Mouse (Mus musculus): ENCODE measurements around the gene Rhpn2. TPM values are rescaled to one million over a fixed set of nuclear protein-coding genes. Genes with fewer than 3 reads are reported as not detected.

Rhpn2 gene
- polyA plus RNA-seq, 1 experiment = 0.20 TPM

GRCm38 (mm10) chr7:35381861-35382260, 47.9 kb downstream of the Rhpn2 start:
- no peak overlapping the region for H3K4me3 ChIP-seq (ENCODE audit: insufficient read depth, low read length)
- TF ChIP-seq CTCF (IDR thresholded peaks at IDR 0.05; ENCODE audit: low read depth, low read length) (no peak), POLR2A (IDR thresholded peaks at IDR 0.05; ENCODE audit: borderline replicate concordance, low read depth, low read length) (no peak)
- H3K27ac ChIP-seq (ENCODE audit: insufficient read depth, low read depth, low read length) = no peak overlapping the region
- H3K4me1 ChIP-seq (ENCODE audit: control insufficient read depth, insufficient read depth, low read length) = no peaks in the 10 kb centered on the region

- H3K4me3 ChIP-seq (ENCODE audit: insufficient read depth, low read length) = no peak overlapping the region
Observed at GRCm38 (mm10) chr7:35382706-35383353, 48.9 kb downstream of the Rhpn2 start.

GRCm38 (mm10) chr7:35386525-35386952, 52.6 kb downstream of the Rhpn2 start:
- Histone ChIP-seq H3K4me3 (ENCODE audit: insufficient read depth, low read length) (no peak overlapping the region), H3K27ac (ENCODE audit: insufficient read depth, low read depth, low read length) (no peak overlapping the region), H3K4me1 (ENCODE audit: control insufficient read depth, insufficient read depth, low read length) (no peaks in the 10 kb centered on the region)
- TF ChIP-seq POLR2A (IDR thresholded peaks at IDR 0.05; ENCODE audit: borderline replicate concordance, low read depth, low read length) (no peak), CTCF (IDR thresholded peaks at IDR 0.05; ENCODE audit: low read depth, low read length) (peak; percentile 46; the same call in 1 of the 2 replicates)

More at GRCm38 (mm10) chr7:35382706-35383353, 48.9 kb downstream of the Rhpn2 start:
- H3K4me1 ChIP-seq (ENCODE audit: control insufficient read depth, insufficient read depth, low read length) = no peaks in the 10 kb centered on the region
- TF ChIP-seq POLR2A (IDR thresholded peaks at IDR 0.05; ENCODE audit: borderline replicate concordance, low read depth, low read length) (no peak), CTCF (IDR thresholded peaks at IDR 0.05; ENCODE audit: low read depth, low read length) (no peak)
- no peak overlapping the region for H3K27ac ChIP-seq (ENCODE audit: insufficient read depth, low read depth, low read length)

GRCm38 (mm10) chr7:35388694-35389093, 54.7 kb downstream of the Rhpn2 start:
- no peak overlapping the region for H3K4me3 ChIP-seq (ENCODE audit: insufficient read depth, low read length)
- no peak overlapping the region for H3K27ac ChIP-seq (ENCODE audit: insufficient read depth, low read depth, low read length)
- H3K4me1 ChIP-seq (ENCODE audit: control insufficient read depth, insufficient read depth, low read length) = no peaks in the 10 kb centered on the region
- TF ChIP-seq CTCF (IDR thresholded peaks at IDR 0.05; ENCODE audit: low read depth, low read length) (no peak), POLR2A (IDR thresholded peaks at IDR 0.05; ENCODE audit: borderline replicate concordance, low read depth, low read length) (no peak)

GRCm38 (mm10) chr7:35392935-35393334, 59.0 kb downstream of the Rhpn2 start:
- peaks cover 5% of the 10 kb centered on the region for H3K4me1 ChIP-seq (ENCODE audit: control insufficient read depth, insufficient read depth, low read length)
- no peak overlapping the region for H3K27ac ChIP-seq (ENCODE audit: insufficient read depth, low read depth, low read length)
- TF ChIP-seq POLR2A (IDR thresholded peaks at IDR 0.05; ENCODE audit: borderline replicate concordance, low read depth, low read length) (no peak), CTCF (IDR thresholded peaks at IDR 0.05; ENCODE audit: low read depth, low read length) (peak; percentile 84)
- H3K4me3 ChIP-seq (ENCODE audit: insufficient read depth, low read length) = no peak overlapping the region

- Histone ChIP-seq H3K27ac (ENCODE audit: insufficient read depth, low read depth, low read length) (no peak overlapping the region), H3K4me3 (ENCODE audit: insufficient read depth, low read length) (peak overlapping the region; percentile 70), H3K4me1 (ENCODE audit: control insufficient read depth, insufficient read depth, low read length) (peaks cover 5% of the 10 kb centered on the region)
- no peak for TF ChIP-seq CTCF (IDR thresholded peaks at IDR 0.05; ENCODE audit: low read depth, low read length)
- TF ChIP-seq POLR2A (IDR thresholded peaks at IDR 0.05; ENCODE audit: borderline replicate concordance, low read depth, low read length) = no peak
Observed at GRCm38 (mm10) chr7:35395734-35396456, 61.9 kb downstream of the Rhpn2 start.

- Histone ChIP-seq H3K4me1 (ENCODE audit: control insufficient read depth, insufficient read depth, low read length) (peaks cover 5% of the 10 kb centered on the region), H3K27ac (ENCODE audit: insufficient read depth, low read depth, low read length) (no peak within 1 kb of the TSS), H3K4me3 (ENCODE audit: insufficient read depth, low read length) (peak within 1 kb of the TSS; percentile 79)
- TF ChIP-seq CTCF (IDR thresholded peaks at IDR 0.05; ENCODE audit: low read depth, low read length) (no peak), POLR2A (IDR thresholded peaks at IDR 0.05; ENCODE audit: borderline replicate concordance, low read depth, low read length) (0 out of 2 replicates have a peak, but pooled peaks have one; percentile 52)
Observed at GRCm38 (mm10) chr7:35396542-35397168, 62.7 kb downstream of the Rhpn2 start, which contains the start of the genes Faap24 and Cep89. Gene Faap24 (minus strand): TSS chr7:35396836. Gene Cep89 (plus strand): TSS chr7:35397035.

GRCm38 (mm10) chr7:35401169-35401568, 67.2 kb downstream of the Rhpn2 start:
- Histone ChIP-seq H3K4me3 (ENCODE audit: insufficient read depth, low read length) (no peak overlapping the region), H3K27ac (ENCODE audit: insufficient read depth, low read depth, low read length) (no peak overlapping the region), H3K4me1 (ENCODE audit: control insufficient read depth, insufficient read depth, low read length) (peaks cover 3% of the 10 kb centered on the region)
- TF ChIP-seq CTCF (IDR thresholded peaks at IDR 0.05; ENCODE audit: low read depth, low read length) = no peak
- TF ChIP-seq POLR2A (IDR thresholded peaks at IDR 0.05; ENCODE audit: borderline replicate concordance, low read depth, low read length) = no peak

- H3K27ac ChIP-seq (ENCODE audit: insufficient read depth, low read depth, low read length) = no peak overlapping the region
- H3K4me1 ChIP-seq (ENCODE audit: control insufficient read depth, insufficient read depth, low read length) = no peaks in the 10 kb centered on the region
- H3K4me3 ChIP-seq (ENCODE audit: insufficient read depth, low read length) = no peak overlapping the region
- TF ChIP-seq CTCF (IDR thresholded peaks at IDR 0.05; ENCODE audit: low read depth, low read length) = no peak
- no peak for TF ChIP-seq POLR2A (IDR thresholded peaks at IDR 0.05; ENCODE audit: borderline replicate concordance, low read depth, low read length)
Observed at GRCm38 (mm10) chr7:35415226-35415625, 81.3 kb downstream of the Rhpn2 start.

Data from bone marrow macrophage, adult 2 months (primary cell).